Mouse (Mus musculus): ENCODE data around the gene Enpp4.

The Enpp4 gene

DNA sequence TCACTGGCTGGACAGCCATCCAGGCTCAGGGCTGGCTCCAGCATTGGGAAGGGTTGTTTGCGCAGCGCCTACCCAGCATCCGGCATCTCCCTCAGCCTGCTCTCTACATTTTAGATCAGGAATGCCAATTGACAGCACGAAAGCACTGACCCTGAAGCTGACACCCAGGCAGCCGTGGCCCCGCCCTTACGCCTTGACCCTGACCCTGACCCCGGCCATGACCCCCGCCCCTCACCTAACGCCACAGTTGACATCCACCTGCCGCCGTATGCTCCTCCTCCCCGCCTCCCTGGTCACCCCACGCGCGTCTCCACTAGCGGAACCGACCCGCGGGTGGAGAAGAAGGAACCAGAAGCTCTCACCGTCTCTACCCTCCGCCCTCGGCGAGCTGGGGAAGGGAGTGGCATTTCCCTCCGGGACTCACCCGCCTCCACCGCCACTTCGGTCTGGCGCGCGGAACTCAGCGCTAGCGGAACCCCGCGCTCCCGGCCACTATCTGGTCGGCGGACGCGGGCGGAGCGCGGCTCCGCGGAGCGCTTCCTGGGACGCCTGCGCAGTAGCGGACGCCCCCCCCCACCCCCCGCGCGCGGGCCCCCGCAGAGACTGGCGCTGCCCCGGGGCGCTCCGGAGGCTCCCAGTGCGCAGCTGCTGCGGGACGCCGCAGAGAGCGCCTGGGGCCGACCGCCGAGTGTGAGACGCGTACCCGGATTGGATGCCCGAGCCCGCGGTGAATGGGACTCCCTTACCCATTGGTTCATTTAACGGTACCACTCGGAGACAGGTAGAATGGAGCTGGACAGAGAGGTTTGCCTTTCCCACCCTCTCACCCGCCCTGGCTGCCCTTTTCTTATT is at the start of gene Enpp4:
Gene Enpp4 (minus strand): TSS at position 523 of the 852 bp plus-strand sequence.
- DNase-seq = peak; percentile 93 to 95

DNA sequence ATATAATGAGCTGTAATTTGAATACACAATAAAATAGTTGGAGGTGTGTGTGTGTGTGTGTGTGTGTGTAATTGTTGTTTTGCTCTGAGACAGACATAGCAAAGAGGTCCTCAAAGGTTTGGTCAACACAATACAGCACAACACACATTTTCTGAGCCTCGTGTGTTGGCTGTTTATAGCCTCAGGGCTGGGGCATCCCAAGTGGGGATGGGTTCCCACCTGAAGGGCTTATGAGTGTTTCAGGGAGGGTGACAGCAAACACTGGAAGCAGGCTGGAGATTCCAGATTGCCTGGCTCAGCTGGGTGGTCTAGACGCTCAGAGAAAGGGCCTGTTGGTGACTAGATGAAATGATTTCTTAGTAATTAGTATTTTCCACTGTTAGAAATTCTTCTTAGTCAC is 49.6 kb upstream of the Enpp4 start:
- DNase-seq = peak; percentile 45 to 56

DNA sequence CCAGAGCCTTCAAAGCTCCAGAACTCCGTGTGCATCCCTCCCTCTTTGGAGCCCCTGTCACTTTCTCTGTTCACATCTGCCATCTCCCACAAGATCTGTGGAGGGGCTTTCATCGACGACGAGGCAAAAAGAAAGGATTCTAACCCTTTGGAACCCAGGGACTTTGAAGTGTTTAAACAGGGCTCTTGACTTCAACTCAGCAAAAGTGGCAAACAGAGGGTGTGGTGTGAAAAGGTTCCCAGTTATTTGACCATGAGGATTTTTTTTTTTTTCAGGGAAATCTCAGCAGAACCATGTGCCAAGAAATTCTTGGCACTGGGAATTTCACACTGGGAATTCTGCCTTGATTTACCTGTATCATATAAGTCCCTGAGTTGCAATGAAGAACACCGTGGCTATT is 48.3 kb upstream of the Enpp4 start:
- DNase-seq = peak; percentile 12 to 61

DNA sequence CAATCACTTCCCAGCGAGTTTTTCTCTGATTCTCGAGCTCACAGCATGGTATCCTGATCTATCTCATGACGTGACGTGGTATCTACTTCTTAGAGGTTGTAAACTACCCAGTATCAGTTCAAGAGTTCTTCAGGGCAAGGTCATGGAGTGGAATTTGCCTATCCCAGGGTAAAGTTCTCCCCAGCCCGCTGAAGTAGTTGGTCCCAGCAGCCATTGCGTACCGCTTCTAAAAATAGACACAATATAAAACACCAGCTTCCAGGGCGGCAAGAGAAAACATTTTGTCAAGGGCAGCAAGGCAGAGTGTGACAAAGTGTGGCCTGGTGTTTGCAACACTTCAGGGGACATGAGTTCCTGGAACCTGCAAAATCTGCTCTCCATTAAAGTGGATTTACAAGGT is 46.3 kb upstream of the Enpp4 start:
- peak; percentile 65 to 78 for DNase-seq

DNA sequence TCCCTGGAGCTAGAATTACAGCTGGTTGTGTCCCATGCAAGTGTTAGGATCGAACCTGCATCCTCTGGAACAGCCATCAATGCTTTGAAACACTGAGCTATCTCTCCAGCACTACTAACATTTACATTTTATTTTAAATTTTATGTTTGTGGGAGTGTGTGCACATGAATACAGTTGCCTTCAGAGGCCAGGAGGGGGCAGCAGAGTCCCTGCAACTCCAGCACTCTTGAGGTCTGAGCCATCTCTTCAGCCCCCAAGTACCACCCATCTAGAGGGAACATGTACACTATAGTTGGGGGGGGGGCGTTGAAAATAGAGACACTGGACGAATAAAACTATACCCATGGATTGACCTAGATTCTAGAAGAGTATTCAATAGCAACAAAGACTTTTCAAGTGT is 45.5 kb upstream of the Enpp4 start:
- DNase-seq = peak; percentile 59 to 69

DNA sequence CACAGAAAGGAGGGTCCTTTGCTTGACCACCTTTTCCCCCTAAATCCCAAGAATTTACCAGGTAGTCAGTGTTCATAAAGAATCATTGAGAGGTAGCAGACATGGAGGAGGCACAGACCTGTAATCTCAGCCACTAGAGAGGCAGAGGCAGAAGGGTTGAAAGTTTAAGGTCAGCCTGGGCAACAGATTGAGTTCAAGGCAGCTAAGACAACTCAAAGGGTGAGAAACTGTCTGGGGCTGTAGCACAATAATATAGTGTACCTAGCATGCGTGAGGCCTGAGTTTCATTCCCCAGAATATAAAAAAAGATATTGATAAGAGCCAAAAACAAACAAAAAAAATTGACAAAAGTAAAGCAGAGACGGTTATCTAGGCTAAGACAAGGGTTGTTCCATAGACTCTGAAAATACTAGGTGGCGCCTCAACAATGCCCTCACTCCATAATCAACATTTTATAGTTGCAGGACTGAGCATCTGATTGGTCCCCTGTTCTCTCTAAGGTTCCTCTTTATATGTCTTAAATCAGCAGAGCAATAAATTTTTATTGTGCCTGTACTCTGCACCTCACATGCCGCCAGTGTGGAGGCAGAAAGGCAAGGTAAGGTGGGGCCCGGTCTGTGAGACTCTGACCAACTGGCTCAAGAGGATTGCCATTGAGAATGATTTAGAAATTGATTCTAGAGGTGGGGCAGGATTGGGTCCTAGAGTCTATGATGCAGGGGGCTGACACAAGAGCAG is 42.7 kb upstream of the Enpp4 start:
- DNase-seq = no peak

DNA sequence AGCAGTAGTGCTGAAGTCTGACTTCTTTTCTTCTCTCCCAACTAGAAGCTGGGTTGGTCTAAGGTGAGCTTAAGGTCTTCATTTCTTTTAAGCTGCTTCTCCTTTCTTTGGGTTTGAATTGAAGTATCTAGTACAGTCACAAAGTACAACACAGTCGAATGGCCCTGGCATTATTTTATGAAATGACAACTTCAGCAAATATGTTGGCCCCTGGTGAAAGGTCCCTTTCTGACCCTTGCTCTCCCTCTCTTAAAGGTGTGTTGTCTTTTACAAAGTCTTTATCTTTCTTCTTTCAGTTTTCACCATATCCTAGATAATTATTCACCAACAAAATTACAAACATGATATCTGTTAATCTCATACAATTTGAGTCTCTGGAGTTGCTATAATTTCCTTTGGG is 40.2 kb upstream of the Enpp4 start:
- no peak for DNase-seq

DNA sequence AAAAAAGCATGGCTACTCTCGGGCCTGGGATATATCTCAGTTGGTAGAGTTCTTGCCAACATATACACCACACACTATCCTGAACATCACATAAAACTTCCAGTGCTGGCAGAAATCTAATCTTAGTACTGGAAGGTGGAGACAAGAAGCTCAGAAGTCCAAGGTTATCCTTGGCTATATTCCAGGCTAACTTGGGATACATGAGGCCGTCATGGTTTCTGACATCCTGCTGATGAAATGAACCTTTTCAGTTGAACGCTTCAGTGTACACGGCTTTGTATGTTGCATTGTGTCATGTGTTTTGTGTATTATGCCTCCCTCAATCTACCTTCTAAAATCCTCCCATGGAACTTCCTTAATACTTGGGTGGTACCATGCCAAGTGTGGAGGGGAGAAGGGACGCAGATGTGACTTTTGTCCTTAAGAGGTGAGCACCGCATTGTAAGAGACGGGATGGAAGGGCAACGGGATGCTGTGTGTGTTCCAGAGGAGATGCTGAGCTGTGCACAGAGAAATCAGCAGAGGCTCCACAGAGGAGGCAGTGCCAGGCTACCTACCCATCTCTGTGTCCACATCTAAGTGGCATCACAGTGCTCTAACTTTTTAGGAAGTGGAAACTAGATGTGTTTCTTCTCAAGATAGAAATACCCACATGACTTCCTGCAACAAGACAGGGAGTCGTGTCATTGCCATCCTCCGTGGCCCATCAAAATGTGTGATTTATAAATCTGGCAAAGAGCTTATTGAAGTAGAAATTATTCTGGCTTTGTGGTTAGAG is 31.4 kb upstream of the Enpp4 start:
- no peak for DNase-seq

DNA sequence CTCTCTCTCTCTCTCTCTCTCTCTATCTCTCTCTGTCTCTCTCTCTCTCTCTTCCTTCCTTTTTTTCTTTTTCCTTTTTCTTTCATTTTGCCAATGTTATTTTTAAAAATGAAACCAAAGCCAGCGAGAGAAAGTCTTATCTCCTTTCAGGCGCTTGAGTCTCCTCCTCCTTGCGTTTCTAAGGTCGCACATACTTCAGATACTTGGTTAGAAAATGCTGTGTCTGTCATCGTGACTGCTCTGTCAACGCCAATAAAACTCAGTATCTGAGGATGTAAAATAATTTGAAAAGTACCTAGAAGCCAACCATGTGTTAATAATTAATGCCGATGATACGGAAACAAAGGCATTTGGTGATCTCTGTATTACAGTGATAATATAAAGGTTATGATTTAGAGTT is 30.4 kb upstream of the Enpp4 start:
- no peak for DNase-seq

DNA sequence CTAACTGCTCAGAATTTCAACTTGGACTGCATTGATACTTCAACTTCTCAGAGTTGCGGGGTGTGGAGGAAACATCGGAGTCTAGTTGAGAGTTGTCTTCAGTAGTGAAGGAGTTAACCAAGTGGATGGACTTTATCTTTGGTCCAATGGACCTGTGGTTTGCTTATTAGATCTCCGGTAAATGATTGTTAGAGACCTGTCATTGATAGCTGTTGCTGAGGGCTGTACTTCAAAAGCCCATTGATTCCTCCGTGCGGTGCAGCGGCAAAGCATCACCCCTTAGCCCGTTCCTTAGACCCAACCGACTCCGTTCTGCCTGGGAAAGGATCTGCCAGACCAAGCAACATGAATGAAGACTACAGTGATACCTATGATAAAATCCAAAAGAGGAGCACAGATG is 28.9 kb upstream of the Enpp4 start:
- no peak for DNase-seq

DNA sequence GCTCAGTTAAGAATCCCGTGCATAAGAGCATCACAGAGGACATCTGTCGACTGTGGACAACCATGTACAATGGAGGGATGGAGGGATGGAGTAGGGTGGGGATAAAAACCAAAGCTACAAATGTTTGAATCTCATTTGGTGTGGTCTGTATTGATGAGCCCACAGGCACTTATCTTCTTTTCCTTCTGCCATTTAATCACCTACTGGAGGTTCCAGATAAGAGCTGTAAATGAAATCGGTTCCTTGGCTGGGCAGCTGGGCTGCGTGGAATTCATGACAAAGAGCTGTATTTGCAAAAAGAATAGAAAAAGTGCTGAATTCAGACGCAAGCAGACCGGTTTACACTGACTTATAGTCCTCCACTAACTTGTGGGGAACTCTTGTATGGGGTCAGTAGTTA is 28.5 kb upstream of the Enpp4 start:
- no peak for DNase-seq

DNA sequence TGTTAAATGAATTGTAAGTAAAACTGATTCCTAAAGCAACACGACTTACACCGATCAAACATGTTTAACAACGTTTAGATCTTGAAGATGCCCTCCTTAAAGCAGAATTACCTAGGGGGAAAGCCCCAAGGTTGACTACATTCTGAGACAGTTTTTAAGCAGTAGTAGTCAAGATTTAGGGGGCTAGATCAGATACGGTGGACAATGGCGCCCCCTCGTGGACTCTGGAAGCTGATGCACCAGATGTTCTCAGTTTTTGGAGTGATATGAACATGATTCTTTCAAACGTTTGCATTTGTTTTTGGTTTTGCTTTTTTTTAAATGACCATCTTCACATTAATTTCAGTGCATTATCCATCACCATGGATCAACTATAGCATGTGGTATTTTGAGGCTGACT is 24.8 kb upstream of the Enpp4 start:
- peak; percentile 61 to 67 for DNase-seq

DNA sequence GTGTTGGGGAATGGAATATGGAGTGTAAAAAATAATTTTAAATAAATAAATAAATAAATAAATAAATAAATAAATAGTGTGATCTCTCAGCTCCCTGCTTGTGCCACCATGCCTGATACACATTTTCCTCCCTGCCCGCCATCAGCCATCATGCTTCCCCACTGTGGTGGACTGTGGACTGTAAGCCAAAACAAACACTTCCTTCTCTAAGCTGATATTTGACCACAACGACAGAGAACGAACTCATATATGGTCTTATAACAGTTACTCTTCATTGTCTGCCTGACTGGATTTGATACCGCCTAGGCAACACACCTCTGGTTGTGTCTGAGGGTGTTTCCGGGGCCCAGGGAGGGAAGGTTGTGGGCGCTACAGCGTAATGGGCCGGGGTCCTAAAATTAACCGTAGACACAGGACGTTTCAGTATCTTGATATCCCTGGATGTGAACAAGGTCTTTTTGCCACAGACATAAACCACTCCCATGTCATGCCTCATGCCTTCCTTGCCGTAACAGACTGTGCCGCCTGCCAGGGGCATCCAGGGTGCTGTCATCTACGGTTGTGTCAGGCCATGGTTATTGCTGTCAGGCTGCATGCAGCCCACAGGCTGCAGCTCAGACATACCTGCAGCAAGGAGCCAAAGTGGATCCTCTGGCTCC is 23.6 kb upstream of the Enpp4 start:
- no peak for DNase-seq

DNA sequence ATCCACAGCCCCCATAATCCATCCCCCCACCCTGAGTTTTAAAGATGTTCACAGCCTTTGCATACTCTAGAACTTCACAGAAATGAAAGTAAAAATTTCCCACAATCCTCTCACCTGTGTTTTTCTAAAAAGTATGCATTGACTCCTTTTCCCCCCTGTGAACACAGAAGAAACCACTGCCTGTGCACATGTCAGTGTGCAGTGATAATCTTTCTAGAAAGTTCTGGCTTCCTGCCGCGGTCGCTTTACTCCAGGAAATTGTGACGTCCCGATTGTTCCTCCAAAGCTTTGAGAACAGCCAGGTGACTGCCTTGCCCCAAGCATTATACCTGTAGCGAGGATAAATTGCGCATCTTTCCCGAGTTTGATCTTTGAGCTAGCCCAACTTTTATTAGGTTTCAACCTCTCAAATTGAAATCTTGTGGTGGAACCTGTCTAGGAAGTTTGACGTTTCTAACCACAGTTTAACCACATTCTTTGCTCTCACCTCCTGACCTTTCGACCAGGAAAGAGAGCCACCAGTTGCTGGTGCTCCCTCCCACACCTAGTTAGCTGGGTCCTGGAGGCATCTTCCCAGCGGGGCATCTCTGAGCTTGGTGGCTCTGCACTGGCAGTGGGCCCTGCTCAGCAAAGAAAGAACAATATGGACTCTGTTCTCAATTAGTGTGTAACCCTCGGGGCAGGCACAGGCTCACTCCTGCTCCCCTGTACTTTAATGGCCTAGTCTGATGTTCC is 15.9 kb upstream of the Enpp4 start:
- peak in 1 of 2 experiments; percentile 16 for DNase-seq

DNA sequence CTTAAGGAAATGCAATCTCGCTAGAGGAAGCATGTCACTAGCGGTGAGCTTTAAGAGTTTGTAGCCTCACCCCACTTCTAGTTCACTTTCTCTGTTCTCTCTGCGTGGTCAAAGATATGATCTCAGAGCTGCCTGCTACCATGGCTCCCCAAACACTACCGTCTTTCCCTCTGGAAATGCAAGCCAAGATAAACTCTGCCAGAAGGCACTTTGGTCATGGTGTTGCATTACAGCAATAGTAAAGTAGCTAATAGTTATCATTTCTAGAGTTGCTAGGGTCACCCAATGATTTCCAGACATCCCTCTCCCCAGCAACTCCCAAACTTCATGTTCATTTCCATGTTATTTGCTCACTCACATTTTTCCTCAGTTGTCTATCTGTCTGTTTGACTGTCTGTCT is 12.6 kb upstream of the Enpp4 start:
- DNase-seq = no peak

DNA sequence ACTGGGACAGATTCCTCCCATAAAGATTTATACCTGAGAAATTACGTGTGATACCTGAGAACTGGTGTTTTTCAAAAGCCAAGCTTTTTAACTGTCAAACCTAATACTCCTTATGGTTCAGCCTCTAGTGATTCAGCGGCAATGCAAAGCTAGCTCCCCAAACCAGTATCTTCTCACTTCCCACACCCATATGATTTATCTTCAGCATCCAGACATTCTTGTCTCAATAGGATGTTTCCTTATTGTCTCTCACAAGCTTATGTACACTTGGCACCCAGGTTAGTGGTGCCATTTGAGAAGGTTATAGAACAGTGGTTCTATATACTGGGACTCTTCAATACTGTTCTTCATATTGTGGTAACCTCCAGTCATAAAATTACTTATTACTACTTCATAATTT is 12.1 kb upstream of the Enpp4 start:
- no peak for DNase-seq

DNA sequence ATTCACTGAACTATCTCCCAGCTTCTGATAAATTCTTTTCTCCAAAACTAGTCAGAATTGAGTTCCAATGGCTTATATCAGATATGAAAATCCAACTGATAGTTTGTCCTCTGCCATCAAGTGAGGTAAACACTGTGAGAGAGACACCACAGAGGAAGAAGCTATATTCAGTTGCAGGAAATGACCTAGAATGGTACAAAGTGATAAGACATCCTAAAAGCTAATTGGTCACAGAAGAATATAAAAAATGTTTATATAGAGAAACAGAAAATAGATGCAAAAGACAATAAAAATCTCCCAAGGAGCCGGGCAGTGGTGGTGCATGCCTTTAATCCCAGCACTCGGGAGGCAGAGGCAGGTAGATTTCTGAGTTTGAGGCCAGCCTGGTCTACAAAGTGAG is 11.0 kb upstream of the Enpp4 start:
- no peak for DNase-seq

DNA sequence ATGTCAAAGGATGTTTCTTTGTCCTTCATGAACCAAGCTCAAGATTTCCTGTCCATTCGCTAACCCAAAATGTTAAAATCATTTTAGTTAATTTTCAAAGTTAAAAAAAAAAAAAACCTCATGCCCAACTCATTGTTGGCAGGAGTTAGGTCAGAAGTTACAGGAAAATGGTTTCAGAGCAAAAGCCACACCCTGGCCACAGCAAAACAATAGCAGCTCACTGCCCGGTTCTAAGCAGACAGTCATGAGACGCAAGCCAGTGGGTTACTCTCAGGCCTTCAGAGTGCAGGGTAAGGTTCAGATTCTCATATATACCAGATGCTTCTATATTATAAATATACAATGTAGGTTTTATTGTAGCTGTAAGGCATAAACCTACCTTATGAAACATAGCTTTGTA is 2.7 kb upstream of the Enpp4 start:
- peak; percentile 34 to 54 for DNase-seq

DNA sequence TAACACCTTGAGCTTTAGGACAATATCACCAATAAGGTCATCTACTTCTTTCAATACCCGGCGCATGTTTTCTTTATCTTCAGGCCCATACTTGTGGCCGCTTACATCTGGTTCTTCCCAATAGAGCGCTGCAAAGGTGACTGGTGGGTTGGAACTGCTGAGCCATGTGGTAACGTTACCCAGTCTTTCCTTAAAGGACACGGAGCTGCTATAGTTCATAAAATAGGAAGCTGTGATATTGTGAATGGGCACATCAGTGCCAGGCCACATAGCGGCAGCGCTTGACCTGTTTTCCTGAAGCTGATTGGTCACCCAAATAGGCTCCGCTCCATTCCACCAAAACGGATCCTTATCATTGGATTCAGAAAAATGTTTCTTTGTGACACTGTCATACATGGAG is 3.6 kb downstream of the Enpp4 start:
- DNase-seq = no peak

DNA sequence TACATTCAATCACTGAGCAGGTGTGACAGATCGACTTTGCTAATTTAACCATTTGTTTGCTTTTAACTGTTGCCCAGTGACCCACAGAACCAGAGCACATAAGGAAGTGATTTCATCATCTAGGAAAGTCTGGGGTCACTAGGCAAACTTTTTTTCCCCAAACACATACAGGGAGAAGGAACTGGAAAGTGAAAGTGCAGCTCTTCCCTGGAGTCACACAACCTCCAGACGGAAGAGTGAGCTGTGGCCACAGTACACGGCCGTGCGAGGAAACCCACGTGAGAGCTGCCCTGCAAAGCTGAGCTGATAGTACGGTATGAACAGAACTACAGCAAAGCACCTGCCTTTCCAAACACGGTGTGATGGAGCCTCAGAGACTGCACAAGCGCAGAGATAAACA is 4.7 kb downstream of the Enpp4 start:
- peak; percentile 31 to 54 for DNase-seq

DNA sequence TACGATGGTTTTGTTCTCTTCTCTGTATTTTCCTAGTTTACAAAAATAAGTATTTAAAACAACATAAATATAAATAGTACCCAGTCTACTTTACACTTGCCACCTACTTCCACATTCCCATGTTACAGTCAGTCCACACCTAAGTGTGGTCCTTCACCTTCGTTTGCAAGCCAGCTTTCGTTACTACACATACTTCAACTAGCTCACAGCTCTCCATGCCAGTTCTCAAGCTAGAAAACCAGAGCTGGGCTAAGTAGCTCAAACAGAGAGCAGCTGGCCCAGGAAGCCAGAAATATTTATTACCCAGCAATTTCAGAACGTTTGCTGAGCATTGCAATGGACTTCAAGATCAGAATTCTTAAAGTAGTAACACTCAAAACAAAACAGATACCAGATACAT is 5.1 kb downstream of the Enpp4 start:
- DNase-seq = peak; percentile 31 to 56

DNA sequence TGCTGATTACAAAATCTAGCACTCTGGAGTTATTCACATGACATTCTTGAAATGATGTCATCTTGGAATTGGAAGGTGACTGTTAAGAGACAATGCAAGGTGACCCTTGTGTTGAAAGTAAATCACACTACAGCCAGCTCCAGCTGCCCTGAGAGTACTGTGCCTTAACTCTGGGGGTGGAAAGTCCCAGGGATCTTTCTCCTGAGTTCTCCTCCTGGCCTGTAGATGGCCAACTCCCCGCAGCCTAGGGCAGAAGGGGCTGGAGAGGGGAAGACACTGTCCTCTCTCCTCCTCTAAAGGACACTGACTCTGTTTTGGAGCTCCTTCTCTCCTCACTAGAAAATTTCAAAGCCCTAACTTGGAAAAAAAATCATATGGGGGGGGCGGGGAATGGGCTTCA is 14.1 kb downstream of the Enpp4 start:
- no peak for DNase-seq
